Mouse (Mus musculus) G1E-ER4 (cell line): Measurements from ENCODE around the gene Mybph. TPM values are rescaled to one million over a fixed set of nuclear protein-coding genes. Genes with fewer than 3 reads are reported as not detected.

Experiments used
- GATA1 ChIP-seq: IDR thresholded peaks from one replicate; pipeline ENCODE4 v1.8.0; 2012; ENCODE audit warnings: low read length, inconsistent platforms
- polyA plus RNA-seq: library from polyadenylated mRNA; stranded (reverse); fragments of >175 nt; gene quantifications from 2 replicates; pipeline ENCODE4 v1.2.3, GENCODE M21; 2012

Mybph gene
- not detected in 2 replicates for polyA plus RNA-seq

- no peak for TF ChIP-seq GATA1
These were observed at the start of gene Mybph for GRCm38 (mm10) chr1:134193126-134193525. Gene Mybph, plus strand, starts transcription at chr1:134193448.

- TF ChIP-seq GATA1 = no peak
These were observed 47.2 kb upstream of the Mybph start for GRCm38 (mm10) chr1:134146066-134146465.

GRCm38 (mm10) chr1:134150076-134150475 lies 43.2 kb upstream of the Mybph start:
- no peak for TF ChIP-seq GATA1

GRCm38 (mm10) chr1:134150745-134151144 lies 42.5 kb upstream of the Mybph start:
- TF ChIP-seq GATA1 = no peak

GRCm38 (mm10) chr1:134151655-134152412 lies 41.4 kb upstream of the Mybph start:
- no peak for TF ChIP-seq GATA1

- TF ChIP-seq GATA1 = peak; percentile 97
These were observed 40.3 kb upstream of the Mybph start for GRCm38 (mm10) chr1:134152626-134153590.

GRCm38 (mm10) chr1:134154121-134154520 lies 39.1 kb upstream of the Mybph start:
- TF ChIP-seq GATA1 = no peak

- TF ChIP-seq GATA1 = no peak
These were observed 38.6 kb upstream of the Mybph start for GRCm38 (mm10) chr1:134154655-134155054.

- no peak for TF ChIP-seq GATA1
These were observed 32.8 kb upstream of the Mybph start for GRCm38 (mm10) chr1:134160404-134160803.

- TF ChIP-seq GATA1 = no peak
These were observed 31.8 kb upstream of the Mybph start for GRCm38 (mm10) chr1:134161399-134161798.

GRCm38 (mm10) chr1:134162510-134163225 lies 30.6 kb upstream of the Mybph start:
- TF ChIP-seq GATA1 = no peak

- TF ChIP-seq GATA1 = no peak
These were observed 29.8 kb upstream of the Mybph start for GRCm38 (mm10) chr1:134163476-134163875.

- no peak for TF ChIP-seq GATA1
These were observed 28.8 kb upstream of the Mybph start for GRCm38 (mm10) chr1:134164454-134164853.

- TF ChIP-seq GATA1 = no peak
These were observed 26.7 kb upstream of the Mybph start for GRCm38 (mm10) chr1:134166547-134166946.

GRCm38 (mm10) chr1:134167416-134168305 lies 25.6 kb upstream of the Mybph start:
- TF ChIP-seq GATA1 = no peak
